Mouse (Mus musculus): ENCODE measurements at regions not wholly inside any gene's neighbourhood (a gene's known extent, or its start where the extent isn't known, plus 50 kb on each side); places are given as distances from the start of the nearest gene placed in this dataset.

DNA sequence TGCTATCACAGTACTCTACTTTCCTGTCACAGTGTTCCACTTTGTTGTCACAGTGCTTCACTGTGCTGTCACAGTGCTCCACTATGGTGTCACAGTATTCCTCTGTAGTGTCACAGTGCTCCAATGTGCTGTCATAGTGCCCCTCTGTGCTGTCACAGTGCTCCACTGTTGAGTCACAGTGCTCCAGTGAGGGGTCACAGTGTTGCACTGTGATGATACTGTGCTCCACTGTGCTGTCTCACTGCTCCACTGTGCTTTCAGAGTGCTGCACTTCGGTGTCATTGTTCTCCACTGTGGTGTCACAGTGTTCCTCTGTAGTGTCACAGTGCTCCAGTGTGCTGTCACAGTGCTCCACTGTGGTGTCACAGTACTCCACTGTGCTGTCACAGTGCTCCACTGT, 75.0 kb upstream of the Trpm1 start:
- no peak overlapping the region for H3K4me3 ChIP-seq (ENCODE audit: low read length)
- no peak overlapping the region for H3K9ac ChIP-seq (ENCODE audit: low read depth, low read length)
- no peak for ATAC-seq
- no peaks in the 10 kb centered on the region for H3K27me3 ChIP-seq (replicated peaks; ENCODE audit: control insufficient read depth, insufficient read depth, low read length)
- WGBS = 74% methylated on average over 1 of the region's 1 CpGs
- no peaks in the 10 kb centered on the region for H3K36me3 ChIP-seq (ENCODE audit: control insufficient read depth, insufficient read depth, low read length)
- H3K27ac ChIP-seq (ENCODE audit: low read length) = no peak overlapping the region
- H3K4me2 ChIP-seq (ENCODE audit: low read depth, low read length) = no peak overlapping the region
- no peaks in the 10 kb centered on the region for H3K9me3 ChIP-seq (ENCODE audit: control insufficient read depth, low read length)
- no peaks in the 10 kb centered on the region for H3K4me1 ChIP-seq (ENCODE audit: control insufficient read depth, insufficient read depth, low read length)

DNA sequence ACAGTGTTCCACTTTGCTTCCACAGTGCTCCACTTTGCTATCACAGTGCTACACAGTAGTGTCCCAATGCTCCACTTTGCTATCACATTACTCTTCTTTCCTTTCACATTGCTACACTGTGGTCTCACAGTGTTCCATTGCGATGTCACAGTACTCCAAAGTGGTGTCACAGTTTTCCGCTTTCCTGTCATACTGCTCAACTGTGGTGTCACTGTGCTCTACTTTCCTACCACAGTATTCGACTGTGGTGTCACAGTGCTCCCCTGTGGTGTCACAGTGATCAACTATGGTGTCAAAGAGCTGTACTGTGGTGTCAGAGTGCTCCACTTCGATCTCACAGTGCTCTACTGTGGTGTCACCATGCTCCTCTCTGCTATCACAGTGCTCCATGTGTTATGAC, 76.1 kb upstream of the Trpm1 start:
- 74% methylated on average over 4 of the region's 4 CpGs for WGBS
- no peaks in the 10 kb centered on the region for H3K9me3 ChIP-seq (ENCODE audit: control insufficient read depth, low read length)
- H3K27me3 ChIP-seq (replicated peaks; ENCODE audit: control insufficient read depth, insufficient read depth, low read length) = no peaks in the 10 kb centered on the region
- no peaks in the 10 kb centered on the region for H3K36me3 ChIP-seq (ENCODE audit: control insufficient read depth, insufficient read depth, low read length)
- no peak overlapping the region for H3K9ac ChIP-seq (ENCODE audit: low read depth, low read length)
- H3K4me3 ChIP-seq (ENCODE audit: low read length) = no peak overlapping the region
- no peaks in the 10 kb centered on the region for H3K4me1 ChIP-seq (ENCODE audit: control insufficient read depth, insufficient read depth, low read length)
- ATAC-seq = no peak
- no peak overlapping the region for H3K4me2 ChIP-seq (ENCODE audit: low read depth, low read length)
- H3K27ac ChIP-seq (ENCODE audit: low read length) = no peak overlapping the region

DNA sequence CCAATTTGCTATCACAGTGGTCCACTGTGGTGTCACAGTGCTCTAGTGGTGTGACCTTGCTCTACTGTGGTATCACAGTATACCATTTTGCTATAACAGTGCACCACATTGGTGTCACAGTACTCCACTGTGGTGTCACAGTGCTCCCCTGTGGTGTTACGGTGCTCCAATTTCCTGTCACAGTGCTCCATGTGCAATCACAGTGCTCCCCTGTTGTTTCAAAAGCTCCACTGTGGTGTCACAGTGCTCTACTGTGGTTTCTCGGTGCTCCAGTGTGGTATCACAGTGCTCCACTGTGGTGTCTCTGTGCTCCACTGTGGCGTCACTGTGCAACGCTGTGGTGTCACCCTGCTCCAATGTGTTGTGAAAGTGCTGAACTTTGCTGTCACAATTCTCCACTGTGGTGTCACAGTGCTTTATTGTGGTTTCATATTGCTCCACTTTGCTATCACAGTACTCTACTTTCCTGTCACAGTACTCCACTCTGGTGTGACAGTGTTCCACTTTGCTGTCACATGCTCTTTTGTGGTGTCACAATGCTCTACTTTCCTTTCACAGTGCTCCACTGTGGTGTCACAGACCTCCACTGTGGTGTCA, 76.8 kb upstream of the Trpm1 start:
- no peak overlapping the region for H3K9ac ChIP-seq (ENCODE audit: low read depth, low read length)
- no peaks in the 10 kb centered on the region for H3K4me1 ChIP-seq (ENCODE audit: control insufficient read depth, insufficient read depth, low read length)
- ATAC-seq = no peak
- no peak overlapping the region for H3K4me2 ChIP-seq (ENCODE audit: low read depth, low read length)
- no peak overlapping the region for H3K27ac ChIP-seq (ENCODE audit: low read length)
- no peaks in the 10 kb centered on the region for H3K27me3 ChIP-seq (replicated peaks; ENCODE audit: control insufficient read depth, insufficient read depth, low read length)
- no peaks in the 10 kb centered on the region for H3K36me3 ChIP-seq (ENCODE audit: control insufficient read depth, insufficient read depth, low read length)
- WGBS = 87% methylated on average over 4 of the region's 4 CpGs
- H3K4me3 ChIP-seq (ENCODE audit: low read length) = no peak overlapping the region
- no peaks in the 10 kb centered on the region for H3K9me3 ChIP-seq (ENCODE audit: control insufficient read depth, low read length)

DNA sequence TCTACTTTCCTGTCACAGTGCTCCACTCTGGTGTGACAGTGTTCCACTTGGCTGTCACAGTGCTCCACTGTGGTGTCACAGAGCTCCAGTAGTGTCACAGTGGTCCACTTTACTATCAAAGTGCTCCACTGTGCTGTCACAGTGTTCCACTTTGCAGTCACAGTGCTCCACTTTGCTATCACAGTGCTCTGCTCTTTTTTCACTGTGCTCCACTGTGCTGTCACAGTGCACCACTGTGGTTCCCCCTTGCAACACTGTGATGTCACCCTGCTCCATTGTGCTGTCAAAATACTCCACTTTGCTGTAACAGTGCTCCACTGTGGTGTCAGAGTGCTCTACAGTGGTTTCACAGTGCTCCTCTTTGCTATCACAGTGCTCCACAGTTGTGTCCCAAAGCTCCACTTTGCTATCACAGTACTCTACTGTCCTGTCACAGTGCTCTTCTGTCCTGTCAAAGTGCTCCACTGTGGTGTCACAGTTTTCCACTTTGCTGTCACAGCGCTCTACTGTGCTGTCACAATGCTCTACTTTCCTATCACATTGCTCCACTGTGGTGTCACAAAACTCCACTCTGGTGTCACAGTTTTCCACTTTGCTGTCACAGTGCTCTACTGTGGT, 77.8 kb upstream of the Trpm1 start:
- Histone ChIP-seq H3K36me3 (ENCODE audit: control insufficient read depth, insufficient read depth, low read length) (no peaks in the 10 kb centered on the region), H3K9ac (ENCODE audit: low read depth, low read length) (no peak overlapping the region), H3K27ac (ENCODE audit: low read length) (no peak overlapping the region), H3K4me2 (ENCODE audit: low read depth, low read length) (no peak overlapping the region), H3K9me3 (ENCODE audit: control insufficient read depth, low read length) (no peaks in the 10 kb centered on the region), H3K4me1 (ENCODE audit: control insufficient read depth, insufficient read depth, low read length) (no peaks in the 10 kb centered on the region), H3K27me3 (replicated peaks; ENCODE audit: control insufficient read depth, insufficient read depth, low read length) (no peaks in the 10 kb centered on the region), H3K4me3 (ENCODE audit: low read length) (no peak overlapping the region)
- ATAC-seq = no peak
- 74% methylated on average over 1 of the region's 1 CpGs for WGBS

DNA sequence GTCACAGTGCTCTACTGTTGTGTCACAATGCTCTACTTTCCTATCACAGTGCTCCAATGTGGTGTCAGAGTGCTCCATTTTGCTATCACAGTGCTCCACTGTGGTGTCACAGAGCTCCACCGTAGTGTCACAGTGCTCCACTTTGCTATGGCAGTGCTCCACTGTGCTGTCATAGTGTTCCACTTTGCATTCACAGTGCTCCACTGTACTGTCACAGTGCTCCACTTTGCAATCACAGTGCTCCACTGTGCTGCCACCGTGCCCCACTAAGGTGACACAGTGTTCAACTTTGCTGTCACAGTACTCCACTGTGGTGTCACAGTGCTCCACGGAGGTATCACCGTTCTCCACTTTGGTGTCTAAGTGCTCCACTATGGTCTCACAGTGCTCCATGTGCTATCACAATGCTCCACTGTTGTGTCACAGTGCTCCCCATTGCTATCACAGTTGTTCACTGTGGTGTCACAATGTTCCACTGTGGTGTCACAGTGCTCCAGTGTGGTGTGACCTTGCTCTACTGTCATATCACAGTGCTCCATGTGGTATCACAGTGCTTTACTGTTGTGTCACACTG, 78.9 kb upstream of the Trpm1 start:
- Histone ChIP-seq H3K27ac (ENCODE audit: low read length) (no peak overlapping the region), H3K4me2 (ENCODE audit: low read depth, low read length) (no peak overlapping the region), H3K4me1 (ENCODE audit: control insufficient read depth, insufficient read depth, low read length) (no peaks in the 10 kb centered on the region), H3K9me3 (ENCODE audit: control insufficient read depth, low read length) (no peaks in the 10 kb centered on the region), H3K36me3 (ENCODE audit: control insufficient read depth, insufficient read depth, low read length) (no peaks in the 10 kb centered on the region), H3K4me3 (ENCODE audit: low read length) (no peak overlapping the region), H3K9ac (ENCODE audit: low read depth, low read length) (no peak overlapping the region), H3K27me3 (replicated peaks; ENCODE audit: control insufficient read depth, insufficient read depth, low read length) (no peaks in the 10 kb centered on the region)
- ATAC-seq = no peak
- WGBS = 89% methylated on average over 4 of the region's 4 CpGs

DNA sequence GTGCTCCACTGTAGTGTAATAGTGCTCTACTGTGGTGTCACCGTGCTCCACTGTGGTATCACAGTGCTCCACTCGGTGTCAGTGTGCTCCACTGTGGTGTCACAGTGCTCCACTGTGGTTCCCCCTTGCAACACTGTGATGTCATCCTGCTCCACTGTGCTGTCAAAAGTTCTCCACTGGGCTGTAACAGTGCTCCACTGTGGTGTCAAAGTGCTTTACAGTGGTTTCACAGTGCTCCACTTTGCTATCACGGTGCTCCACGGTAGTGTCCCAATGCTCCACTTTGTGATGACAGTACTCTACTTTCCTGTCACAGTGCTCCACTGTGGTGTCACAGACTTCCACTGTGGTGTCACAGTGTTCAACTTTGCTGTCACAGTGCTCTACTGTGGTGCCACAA, 79.4 kb upstream of the Trpm1 start:
- WGBS = 91% methylated on average over 4 of the region's 4 CpGs
- H3K9ac ChIP-seq (ENCODE audit: low read depth, low read length) = no peak overlapping the region

DNA sequence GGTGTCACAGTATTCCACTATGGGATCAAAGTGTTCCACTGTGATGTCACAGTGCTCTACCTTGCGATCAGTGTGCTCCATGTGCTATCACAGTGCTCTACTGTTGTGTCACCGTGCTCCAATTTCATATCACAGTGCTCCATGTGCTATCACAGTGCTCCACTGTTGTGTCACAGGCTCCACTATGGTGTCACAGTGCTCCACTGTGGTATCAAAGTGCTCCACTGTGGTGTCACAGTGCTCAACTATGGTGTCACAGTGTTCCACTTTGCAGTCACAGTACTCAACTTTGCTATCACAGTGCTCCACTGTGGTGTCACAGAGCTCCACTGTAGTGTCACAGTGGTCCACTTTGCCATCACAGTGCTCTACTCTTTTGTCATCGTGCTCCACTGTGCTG, 79.9 kb upstream of the Trpm1 start:
- ATAC-seq = no peak
- Histone ChIP-seq H3K27ac (ENCODE audit: low read length) (no peak overlapping the region), H3K4me3 (ENCODE audit: low read length) (no peak overlapping the region), H3K9me3 (ENCODE audit: control insufficient read depth, low read length) (no peaks in the 10 kb centered on the region), H3K9ac (ENCODE audit: low read depth, low read length) (no peak overlapping the region), H3K27me3 (replicated peaks; ENCODE audit: control insufficient read depth, insufficient read depth, low read length) (no peaks in the 10 kb centered on the region), H3K36me3 (ENCODE audit: control insufficient read depth, insufficient read depth, low read length) (no peaks in the 10 kb centered on the region), H3K4me1 (ENCODE audit: control insufficient read depth, insufficient read depth, low read length) (no peaks in the 10 kb centered on the region), H3K4me2 (ENCODE audit: low read depth, low read length) (no peak overlapping the region)
- 88% methylated on average over 3 of the region's 3 CpGs for WGBS

More for the DNA sequence above, 79.4 kb upstream of the Trpm1 start:
- Histone ChIP-seq H3K36me3 (ENCODE audit: control insufficient read depth, insufficient read depth, low read length) (no peaks in the 10 kb centered on the region), H3K27me3 (replicated peaks; ENCODE audit: control insufficient read depth, insufficient read depth, low read length) (no peaks in the 10 kb centered on the region), H3K4me1 (ENCODE audit: control insufficient read depth, insufficient read depth, low read length) (no peaks in the 10 kb centered on the region), H3K4me2 (ENCODE audit: low read depth, low read length) (no peak overlapping the region), H3K9me3 (ENCODE audit: control insufficient read depth, low read length) (no peaks in the 10 kb centered on the region), H3K4me3 (ENCODE audit: low read length) (no peak overlapping the region), H3K27ac (ENCODE audit: low read length) (no peak overlapping the region)
- no peak for ATAC-seq

DNA sequence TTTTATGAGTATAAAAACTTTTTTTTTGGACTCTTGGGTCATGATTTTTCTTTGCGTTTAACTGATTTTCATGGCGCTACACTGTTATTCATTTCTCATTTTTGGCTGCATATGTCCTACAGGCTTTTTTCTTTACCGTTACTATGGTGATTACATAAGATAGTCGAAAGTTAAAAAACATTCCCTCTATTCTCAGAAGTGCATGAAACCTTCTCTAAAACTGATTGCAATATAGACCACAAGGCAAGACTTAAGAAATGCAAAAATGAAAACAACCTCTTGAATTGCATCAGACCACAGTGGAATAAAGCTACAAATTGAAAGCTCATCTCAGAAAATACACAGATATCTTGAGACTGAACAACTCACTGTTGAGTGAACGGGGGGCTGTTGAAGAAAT, 82.7 kb upstream of the Trpm1 start:
- H3K4me3 ChIP-seq (ENCODE audit: low read length) = no peak overlapping the region
- H3K27me3 ChIP-seq (replicated peaks; ENCODE audit: control insufficient read depth, insufficient read depth, low read length) = no peaks in the 10 kb centered on the region
- no peaks in the 10 kb centered on the region for H3K4me1 ChIP-seq (ENCODE audit: control insufficient read depth, insufficient read depth, low read length)
- no peak overlapping the region for H3K9ac ChIP-seq (ENCODE audit: low read depth, low read length)
- WGBS = 92% methylated on average over 5 of the region's 5 CpGs
- no peak overlapping the region for H3K4me2 ChIP-seq (ENCODE audit: low read depth, low read length)
- no peaks in the 10 kb centered on the region for H3K9me3 ChIP-seq (ENCODE audit: control insufficient read depth, low read length)
- no peak for ATAC-seq
- H3K36me3 ChIP-seq (ENCODE audit: control insufficient read depth, insufficient read depth, low read length) = no peaks in the 10 kb centered on the region
- no peak overlapping the region for H3K27ac ChIP-seq (ENCODE audit: low read length)

DNA sequence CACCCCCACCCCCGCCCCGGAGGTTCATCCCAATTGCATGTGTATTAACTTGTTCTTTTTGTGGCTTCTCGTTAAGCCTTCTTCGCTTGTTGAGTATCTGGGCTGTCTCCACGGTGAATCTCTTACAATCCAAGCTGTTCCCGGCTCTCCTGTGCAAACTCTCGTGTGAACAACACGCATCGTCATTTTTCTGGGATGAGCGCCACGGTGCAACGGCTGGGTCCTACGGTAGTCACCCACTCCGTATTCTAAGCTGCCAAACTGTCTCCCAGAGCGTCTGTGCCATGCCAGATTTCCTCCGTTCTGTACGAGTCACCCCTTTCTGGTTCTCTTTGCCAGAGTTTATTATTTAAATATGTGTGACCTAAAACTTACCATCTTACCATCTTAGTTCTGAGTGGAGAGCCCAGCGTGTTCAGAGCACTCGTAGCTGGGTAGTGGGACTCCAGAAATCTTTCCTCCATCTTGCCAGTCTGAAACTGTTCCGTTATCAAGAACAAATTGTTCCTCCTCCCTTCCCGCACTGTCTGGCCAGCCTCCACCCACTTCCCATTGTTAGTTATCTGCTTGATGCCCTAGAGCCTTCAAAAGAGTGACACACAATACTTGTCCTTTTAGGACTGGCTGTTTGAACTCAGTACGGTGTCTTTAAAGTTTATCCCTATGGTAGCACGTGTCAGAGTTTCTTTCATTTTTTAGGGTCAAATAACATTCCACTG, 87.9 kb upstream of the Trpm1 start:
- no peaks in the 10 kb centered on the region for H3K9me3 ChIP-seq (ENCODE audit: control insufficient read depth, low read length)
- H3K27ac ChIP-seq (ENCODE audit: low read length) = no peak overlapping the region
- H3K9ac ChIP-seq (ENCODE audit: low read depth, low read length) = no peak overlapping the region
- no peaks in the 10 kb centered on the region for H3K27me3 ChIP-seq (replicated peaks; ENCODE audit: control insufficient read depth, insufficient read depth, low read length)
- 87% methylated on average over 23 of the region's 23 CpGs for WGBS
- ATAC-seq = no peak
- no peak overlapping the region for H3K4me3 ChIP-seq (ENCODE audit: low read length)
- H3K4me1 ChIP-seq (ENCODE audit: control insufficient read depth, insufficient read depth, low read length) = no peaks in the 10 kb centered on the region
- no peaks in the 10 kb centered on the region for H3K36me3 ChIP-seq (ENCODE audit: control insufficient read depth, insufficient read depth, low read length)
- no peak overlapping the region for H3K4me2 ChIP-seq (ENCODE audit: low read depth, low read length)
